10 mouse cellular contexts compared by ENCODE assay signal in genomic region chr12:113044916-113045677, GRCm38 (mm10). TPM values are rescaled to one million over a fixed set of nuclear protein-coding genes. Genes with fewer than 3 reads are reported as not detected.
A peak's percentile ranks its signal among the peaks of the same experiment; 100 is the strongest.
DNase-seq lines count a peak whose midpoint lies in the region; ATAC-seq lines count a peak whose summit lies in the region.
"Had no signal": no experiment of that assay in that cellular context is flagged by ENCODE, and none has a peak within 500 bp of the region (broad histone marks: within the 10 kb centered on the region; RNA-seq: fewer than 3 reads in every experiment).

No protein-coding gene starts in this region.

- ATAC-seq in megakaryocyte progenitor cell, adult 5-6 weeks (replicated peaks; ENCODE audit: poor library complexity) = peak; percentile 24
- ATAC-seq in monocyte, adult 5-6 weeks (replicated peaks; ENCODE audit: insufficient number of reproducible peaks, low FRiP score, low TSS enrichment, poor library complexity, severe bottlenecking) = no peak

- peaks cover 26% of the 10 kb centered on the region for H3K36me3 ChIP-seq in heart, embryonic 10.5 days
- peaks cover 62% of the 10 kb centered on the region for H3K36me3 ChIP-seq in hindbrain, embryonic 10.5 days

- no peaks in the 10 kb centered on the region for H3K9me3 ChIP-seq in heart, embryonic 10.5 days
- H3K9me3 ChIP-seq in hindbrain, embryonic 10.5 days = no peaks in the 10 kb centered on the region
- H3K9me3 ChIP-seq: midbrain, embryonic 12.5 days had no signal

- H3K27me3 ChIP-seq in heart, embryonic 10.5 days (ENCODE audit: insufficient read depth, poor library complexity, severe bottlenecking) = no peaks in the 10 kb centered on the region
- no peaks in the 10 kb centered on the region for H3K27me3 ChIP-seq in hindbrain, embryonic 10.5 days (ENCODE audit: insufficient read depth, poor library complexity, severe bottlenecking)
- H3K27me3 ChIP-seq: midbrain, embryonic 12.5 days had no signal

- intact Hi-C loops in heart, postnatal 10 days (cut with DNase I) = loop anchor here (5.0 kb wide), 1 partner anchor 88 kb away; no protein-coding TSS in a partner anchor

- DNase-seq in heart, postnatal 10 days = peak; percentile 44 to 51
- DNase-seq in heart, embryonic 10.5 days (ENCODE audit: low spot score) = no peak
- peak; percentile 28 for DNase-seq in A20 (ENCODE audit: low read depth, low spot score)
- peak; percentile 48 for DNase-seq in T-cell, adult 2 months (ENCODE audit: low spot score)
- peak; percentile 56 for DNase-seq in induced T-regulatory cell, adult 2 months (ENCODE audit: low read depth)
- no peak for DNase-seq in hindbrain, embryonic 10.5 days (ENCODE audit: low spot score)

- H3K27ac ChIP-seq in heart, embryonic 10.5 days = no peak overlapping the region
- no peak overlapping the region for H3K27ac ChIP-seq in hindbrain, embryonic 10.5 days
- H3K27ac ChIP-seq: midbrain, embryonic 12.5 days had no signal

- H3K4me1 ChIP-seq in heart, embryonic 10.5 days = peaks cover 10% of the 10 kb centered on the region
- H3K4me1 ChIP-seq in hindbrain, embryonic 10.5 days (replicated peaks) = peaks cover 11% of the 10 kb centered on the region

- H3K4me3 ChIP-seq in heart, embryonic 10.5 days = no peak overlapping the region
- H3K4me3 ChIP-seq in hindbrain, embryonic 10.5 days = no peak overlapping the region
- H3K4me3 ChIP-seq: midbrain, embryonic 12.5 days had no signal

- WGBS in heart, embryonic 10.5 days = 83% methylated on average over 3 of the region's 3 CpGs
- WGBS in hindbrain, embryonic 10.5 days = 81% methylated on average over 3 of the region's 3 CpGs

RNA-seq across cellular contexts. Expression of gene Tex22, which starts 29.2 kb away (rescaled TPM):
- under 1 TPM in 1 of 2 experiments, not detected in 1; 0.41 TPM for total RNA-seq in heart, postnatal 10 days (2021)
- polyA plus RNA-seq in heart, embryonic 10.5 days (2016; fragmentation: Nextera tagmentation; extraction: Ambion mirVana) = not detected in 2 replicates
- total RNA-seq in megakaryocyte progenitor cell, adult 5-6 weeks (2015) = 0.27 TPM in 1 of 2 replicates, not detected in the other
- total RNA-seq in megakaryocyte progenitor cell, adult 5-6 weeks (2017) = 0.17 TPM in 1 of 2 replicates, not detected in the other
- total RNA-seq in monocyte, adult 5-6 weeks (2017) = 0.39 TPM in 1 of 3 replicates, not detected in the others
- polyA plus RNA-seq in hindbrain, embryonic 10.5 days (2016; fragmentation: Nextera tagmentation; extraction: Ambion mirVana) = 0.12 TPM in 1 of 2 replicates, not detected in the other
- total RNA-seq: heart, postnatal 36 days had no signal
- polyA plus RNA-seq: midbrain, embryonic 12.5 days had no signal

RNA-seq across cellular contexts. Expression of gene Pacs2, which starts 30.8 kb away (rescaled TPM):
- 10 to 100 TPM; 29.3 to 30.4 TPM for total RNA-seq in heart, postnatal 10 days (2021)
- 11.7 TPM in 2 replicates for polyA plus RNA-seq in heart, embryonic 10.5 days (2016; fragmentation: Nextera tagmentation; extraction: Ambion mirVana)
- 16.2 and 16.8 TPM in 2 replicates for total RNA-seq in megakaryocyte progenitor cell, adult 5-6 weeks (2015)
- total RNA-seq in megakaryocyte progenitor cell, adult 5-6 weeks (2017) = 9.2 and 10.0 TPM in 2 replicates
- total RNA-seq in monocyte, adult 5-6 weeks (2017) = 20.5 to 30.3 TPM (median 27.8 TPM) in 3 replicates
- 19.3 and 25.6 TPM in 2 replicates for polyA plus RNA-seq in hindbrain, embryonic 10.5 days (2016; fragmentation: Nextera tagmentation; extraction: Ambion mirVana)

RNA-seq across cellular contexts. Expression of gene Brf1, which starts 44.6 kb away (rescaled TPM):
- total RNA-seq in heart, postnatal 10 days (2021) = 10 to 100 TPM; 29.3 to 35.8 TPM
- polyA plus RNA-seq in heart, embryonic 10.5 days (2016; fragmentation: Nextera tagmentation; extraction: Ambion mirVana) = 35.3 and 41.5 TPM in 2 replicates
- total RNA-seq in megakaryocyte progenitor cell, adult 5-6 weeks (2015) = 24.0 and 29.3 TPM in 2 replicates
- 27.2 and 39.0 TPM in 2 replicates for total RNA-seq in megakaryocyte progenitor cell, adult 5-6 weeks (2017)
- 84.1 to 109 TPM (median 105 TPM) in 3 replicates for total RNA-seq in monocyte, adult 5-6 weeks (2017)
- 55.4 and 57.1 TPM in 2 replicates for polyA plus RNA-seq in hindbrain, embryonic 10.5 days (2016; fragmentation: Nextera tagmentation; extraction: Ambion mirVana)

RNA-seq across cellular contexts. Expression of gene Mta1, which starts 53.0 kb away (rescaled TPM):
- total RNA-seq in heart, postnatal 10 days (2021) = 10 to 100 TPM; 50.1 TPM
- 12.0 and 17.5 TPM in 2 replicates for polyA plus RNA-seq in heart, embryonic 10.5 days (2016; fragmentation: Nextera tagmentation; extraction: Ambion mirVana)
- total RNA-seq in megakaryocyte progenitor cell, adult 5-6 weeks (2015) = 61.2 and 66.3 TPM in 2 replicates
- 32.4 TPM in 2 replicates for total RNA-seq in megakaryocyte progenitor cell, adult 5-6 weeks (2017)
- total RNA-seq in monocyte, adult 5-6 weeks (2017) = 9.6 to 19.4 TPM (median 12.7 TPM) in 3 replicates
- 18.5 and 20.6 TPM in 2 replicates for polyA plus RNA-seq in hindbrain, embryonic 10.5 days (2016; fragmentation: Nextera tagmentation; extraction: Ambion mirVana)

Comparison
In these comparisons a context has a peak if more than half of its experiments do, and no peak if none do; other contexts are left out.
1. DNase-seq: peak in heart, postnatal 10 days (2 of 2), A20 (single experiment), T-cell, adult 2 months (single experiment) and induced T-regulatory cell, adult 2 months (single experiment); none in heart, embryonic 10.5 days (single experiment) and hindbrain, embryonic 10.5 days (single experiment).